Mouse (Mus musculus) C2C12 (cell line): Measurements from ENCODE around the gene Zfyve28.

Experiments
- CEBPB ChIP-seq: IDR thresholded peaks from one replicate; pipeline ENCODE4 v1.6.1; 2011; ENCODE audit warnings: low read depth, mild to moderate bottlenecking, control low read depth, moderate library complexity
- CTCF ChIP-seq: IDR thresholded peaks from one replicate; pipeline ENCODE4 v1.5.1; 2011; ENCODE audit not compliant: control insufficient read depth, insufficient read depth, insufficient read length
- MAX ChIP-seq: IDR thresholded peaks from one replicate; pipeline ENCODE4 v1.6.1; 2011; ENCODE audit warnings: mild to moderate bottlenecking, control low read depth
- MYOD1 ChIP-seq: IDR thresholded peaks from one replicate; pipeline ENCODE4 v1.6.1; 2011; ENCODE audit warnings: low read depth; ENCODE audit not compliant: control insufficient read depth, insufficient read length
- MYOG ChIP-seq: IDR thresholded peaks from one replicate; pipeline ENCODE4 v1.6.1; 2011; ENCODE audit not compliant: control insufficient read depth, insufficient read length; ENCODE audit errors: extremely low read depth
- USF1 ChIP-seq: IDR thresholded peaks from one replicate; pipeline ENCODE4 v1.6.1; 2011; ENCODE audit warnings: low read depth, mild to moderate bottlenecking, control low read depth, moderate library complexity

GRCm38 (mm10) chr5:34246443-34246842 is 41.8 kb downstream of the Zfyve28 start:
- no peak for TF ChIP-seq CTCF
- TF ChIP-seq MYOD1, result no peak
- no peak for TF ChIP-seq CEBPB
- no peak for TF ChIP-seq MYOG
- no peak for TF ChIP-seq USF1
- TF ChIP-seq MAX, result no peak
